Mouse (Mus musculus) hindbrain, embryonic 14.5 days (tissue): ENCODE measurements around the gene Zfp534. TPM values are rescaled to one million over a fixed set of nuclear protein-coding genes. Genes with fewer than 3 reads are reported as not detected.
A peak's percentile ranks its signal among the peaks of the same experiment; 100 is the strongest.
"Not testable (repeated sequence)": the region's sequence is repeated elsewhere in the genome, so short reads cannot be mapped to it uniquely, and the experiment has no call there.

Source experiments
- ATAC-seq: fragments of 200-750 bp; cut with Nextera tagmentation; 2 replicates; pipeline ENCODE4 v1.8.0; 2017; ENCODE audit warnings: moderate number of reproducible peaks, mild to moderate bottlenecking, moderate TSS enrichment, moderate library complexity; ENCODE audit not compliant: low FRiP score
- DNase-seq: peaks from one replicate; pipeline ENCODE4 v3.0.0-alpha.2; 2015; ENCODE audit warnings: low spot score
- H3K27ac ChIP-seq: fragments of 300-500 bp; sonication (generic); 2 replicates; pipeline ENCODE4 v1.5.1; 2014; ENCODE audit warnings: mild to moderate bottlenecking, moderate library complexity
- H3K27me3 ChIP-seq: fragments of 300-500 bp; sonication (generic); 2 replicates; pipeline ENCODE4 v1.6.1; 2014; ENCODE audit warnings: mild to moderate bottlenecking, low read length, mixed read lengths; ENCODE audit not compliant: control insufficient read depth, insufficient read depth
- H3K36me3 ChIP-seq: fragments of 300-500 bp; sonication (generic); replicated peaks from 2 replicates; pipeline ENCODE4 v1.6.1; 2014; ENCODE audit not compliant: control insufficient read depth, insufficient read depth
- H3K4me1 ChIP-seq: fragments of 300-500 bp; sonication (generic); replicated peaks from 2 replicates; pipeline ENCODE4 v1.6.1; 2014; ENCODE audit warnings: antibody characterized with exemption, low read length, mixed read lengths; ENCODE audit not compliant: control insufficient read depth, insufficient read depth
- H3K4me2 ChIP-seq: fragments of 300-500 bp; sonication (generic); replicated peaks from 2 replicates; pipeline ENCODE4 v1.6.1; 2014; ENCODE audit warnings: mild to moderate bottlenecking, moderate library complexity
- H3K4me3 ChIP-seq: fragments of 300-500 bp; sonication (generic); replicated peaks from 2 replicates; pipeline ENCODE4 v1.5.1; 2014; ENCODE audit warnings: mild to moderate bottlenecking, low read length
- H3K9ac ChIP-seq: fragments of 300-500 bp; sonication (generic); 2 replicates; pipeline ENCODE4 v1.6.1; 2014
- H3K9me3 ChIP-seq: fragments of 300-500 bp; sonication (generic); 2 replicates; pipeline ENCODE4 v1.6.1; 2016; ENCODE audit warnings: low read length; ENCODE audit not compliant: control insufficient read depth
- WGBS: fragments of 180-500 bp; shearing (Covaris S2); extraction: QIAGEN DNeasy Blood & Tissue Kit; methylation state at CpG from one replicate; pipeline ENCODE4 v1.1.7; 2014; 5-methylcytosine and 5-hydroxymethylcytosine counted together
- polyA plus RNA-seq: library from polyadenylated mRNA; unstranded; fragments of >200 nt; fragmentation: Nextera tagmentation; extraction: Ambion mirVana; gene quantifications from 2 replicates; pipeline ENCODE4 v1.2.1, GENCODE M21; 2014

The Zfp534 gene
- polyA plus RNA-seq, result not detected in 2 replicates

DNA sequence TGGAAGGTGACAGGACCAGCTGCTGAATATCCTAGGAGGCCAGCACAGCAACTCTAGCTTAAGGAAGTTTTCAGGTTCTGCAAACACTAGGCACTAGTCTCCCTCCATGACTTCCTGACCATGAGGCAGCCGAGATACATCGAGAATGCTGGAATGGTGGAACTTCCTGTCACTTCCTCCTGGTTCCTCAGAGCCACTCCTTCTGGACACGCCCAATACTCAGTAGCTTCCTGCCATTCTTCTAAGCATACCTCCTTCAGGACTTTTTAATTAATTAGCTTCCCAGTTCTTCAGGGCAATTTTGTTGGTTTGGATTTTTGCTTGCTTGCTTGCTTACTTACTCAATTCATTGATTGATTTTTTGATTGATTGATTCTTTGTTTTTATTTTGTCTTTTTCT, at the start of gene Zfp534:
TSS of gene Zfp534 (minus strand) at position 101 of the 400 bp plus-strand sequence.
- not testable (repeated sequence) for H3K4me3 ChIP-seq, H3K4me1 ChIP-seq, H3K36me3 ChIP-seq, DNase-seq, H3K27ac ChIP-seq, H3K27me3 ChIP-seq, H3K4me2 ChIP-seq, H3K9ac ChIP-seq, ATAC-seq, H3K9me3 ChIP-seq
- 80% methylated on average over 2 of the region's 3 CpGs for WGBS

DNA sequence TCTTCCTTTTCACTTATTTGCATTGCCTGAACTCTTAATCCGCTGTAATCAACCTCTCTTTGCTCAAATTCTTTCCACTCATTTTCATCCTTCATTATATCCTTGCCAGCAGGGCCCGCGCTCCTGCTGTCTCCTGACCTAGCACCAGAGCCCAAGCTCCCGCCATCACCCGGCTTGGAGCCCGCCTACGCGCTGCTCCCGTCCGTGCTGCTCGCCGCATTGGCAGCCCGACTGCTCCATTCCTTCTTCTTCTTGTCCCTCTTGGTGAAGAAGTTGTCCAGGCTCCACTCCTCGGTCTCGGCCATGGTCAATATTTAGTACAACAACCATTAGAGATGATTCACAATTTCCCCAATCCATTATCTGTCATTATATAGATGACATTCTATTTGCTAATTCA, 43.9 kb upstream of the Zfp534 start:
- H3K4me3 ChIP-seq, H3K27ac ChIP-seq, H3K4me2 ChIP-seq, ATAC-seq, H3K4me1 ChIP-seq, DNase-seq, H3K36me3 ChIP-seq, H3K27me3 ChIP-seq, H3K9ac ChIP-seq, H3K9me3 ChIP-seq: not testable (repeated sequence)
- WGBS, result 94% methylated on average over 14 of the region's 15 CpGs

DNA sequence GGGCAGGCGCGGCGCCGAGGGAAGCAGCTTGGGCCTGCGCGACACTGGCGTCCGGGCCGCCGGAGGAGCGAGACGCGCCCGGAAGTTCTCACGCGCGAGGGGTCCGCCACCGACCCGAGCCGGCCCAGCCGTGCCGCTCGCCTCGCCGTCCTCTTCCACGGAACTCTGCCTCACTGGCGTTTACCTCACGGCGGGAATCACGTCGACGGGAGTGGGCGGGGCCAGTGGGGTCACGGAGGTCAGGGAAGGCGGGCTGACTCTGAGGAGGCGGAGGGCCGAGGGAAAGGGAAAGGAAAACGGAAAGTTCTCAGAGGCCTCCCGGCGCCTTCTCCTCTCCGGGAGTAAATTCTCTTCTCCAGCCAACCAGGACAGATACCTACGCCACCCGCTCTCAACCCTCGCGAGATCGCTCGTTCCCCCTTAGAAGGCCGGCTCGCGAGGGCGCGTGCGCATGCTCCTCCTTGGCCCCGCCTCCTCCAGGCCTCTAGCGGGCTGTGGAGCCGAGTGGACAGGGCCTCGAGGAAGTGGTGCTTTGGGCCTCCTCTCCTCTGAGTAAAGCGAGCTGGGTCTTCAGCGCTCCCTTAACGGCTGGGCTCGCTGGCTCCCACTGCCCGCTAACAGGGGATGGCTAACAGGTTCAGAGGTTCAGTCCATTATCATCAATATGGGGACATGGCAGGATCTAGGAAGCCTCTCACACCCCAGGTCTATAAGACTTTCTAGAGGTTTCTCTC, 36.5 kb upstream of the Zfp534 start:
- not testable (repeated sequence) for H3K4me1 ChIP-seq, ATAC-seq, H3K9ac ChIP-seq, H3K36me3 ChIP-seq, H3K27me3 ChIP-seq, H3K27ac ChIP-seq, DNase-seq
- Histone ChIP-seq H3K4me3 (peak overlapping the region; percentile 31), H3K9me3 (peaks cover 13% of the 10 kb centered on the region; the same call in 1 of the 2 replicates), H3K4me2 (peak overlapping the region; percentile 39)
- 29% methylated on average over 55 of the region's 63 CpGs for WGBS

DNA sequence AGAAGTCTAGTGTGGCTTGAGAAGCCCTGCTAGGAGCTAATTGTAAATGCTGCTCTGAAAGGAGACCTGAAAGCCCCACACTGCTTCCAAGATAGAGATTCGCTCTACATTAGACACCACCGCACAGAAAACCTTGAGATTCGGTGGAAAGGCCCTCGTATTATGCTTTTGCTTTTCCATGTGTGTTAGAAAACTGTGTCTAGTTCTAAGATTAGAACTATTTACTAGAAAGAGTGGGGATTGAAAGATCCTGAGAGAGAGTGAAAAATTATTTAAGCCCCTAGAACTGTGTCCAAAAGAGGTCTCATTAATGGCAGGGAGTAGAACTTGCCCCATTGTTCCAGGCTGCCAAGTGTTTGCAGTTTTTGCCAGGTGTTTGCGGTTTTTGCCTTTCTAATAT, 47.1 kb downstream of the Zfp534 start:
- not testable (repeated sequence) for H3K4me2 ChIP-seq, H3K36me3 ChIP-seq, H3K4me3 ChIP-seq, H3K27me3 ChIP-seq, H3K9ac ChIP-seq, H3K4me1 ChIP-seq, H3K9me3 ChIP-seq, H3K27ac ChIP-seq, DNase-seq, ATAC-seq
- 86% methylated on average over 4 of the region's 5 CpGs for WGBS

DNA sequence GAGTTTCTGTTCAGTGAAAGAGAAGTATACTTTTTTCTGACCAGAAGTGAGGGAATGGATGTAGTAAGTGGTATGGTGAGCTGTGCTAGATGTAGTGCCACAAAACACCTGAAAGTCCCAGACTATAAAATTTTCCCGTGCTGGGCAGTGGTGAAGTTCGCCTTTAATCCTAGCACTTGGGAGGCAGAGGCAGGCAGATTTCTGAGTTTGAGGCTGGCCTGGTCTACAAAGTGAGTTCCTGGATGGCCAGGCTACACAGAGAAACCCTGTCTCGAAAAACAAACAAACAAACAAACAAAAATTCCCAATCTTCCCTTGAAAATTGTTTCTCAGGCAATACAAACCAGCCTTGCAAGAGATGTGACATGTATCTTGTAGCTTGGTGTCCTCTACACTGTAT, 54.9 kb downstream of the Zfp534 start:
- no CpG with 5 or more reads among the region's 3 CpGs for WGBS
- H3K4me1 ChIP-seq, ATAC-seq, DNase-seq, H3K4me2 ChIP-seq, H3K36me3 ChIP-seq, H3K27ac ChIP-seq, H3K9ac ChIP-seq, H3K4me3 ChIP-seq, H3K9me3 ChIP-seq, H3K27me3 ChIP-seq: not testable (repeated sequence)

DNA sequence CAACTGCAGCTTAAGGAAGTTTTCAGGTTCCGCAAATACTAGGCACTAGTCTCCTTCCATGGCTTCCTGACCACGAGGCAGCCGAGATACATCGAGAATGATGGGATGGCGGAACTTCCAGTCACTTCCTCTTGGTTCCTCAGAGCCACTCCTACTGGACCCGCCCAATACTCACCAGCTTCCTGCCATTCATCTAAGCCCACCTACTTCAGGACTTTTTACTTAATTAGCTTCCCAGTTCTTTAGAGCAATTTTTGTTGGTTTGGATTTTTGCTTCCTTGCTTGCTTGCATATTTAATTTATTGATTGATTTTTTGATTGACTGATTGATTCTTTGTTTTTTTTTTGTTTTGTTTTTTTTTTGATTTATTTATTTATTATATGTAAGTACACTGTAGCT, 59.9 kb downstream of the Zfp534 start, which contains the start of gene Zfp979:
TSS of gene Zfp979 (minus strand) at position 101 of the 400 bp plus-strand sequence.
- H3K36me3 ChIP-seq, H3K27ac ChIP-seq, H3K9ac ChIP-seq, DNase-seq, H3K4me2 ChIP-seq, H3K27me3 ChIP-seq, H3K9me3 ChIP-seq, H3K4me3 ChIP-seq, ATAC-seq, H3K4me1 ChIP-seq: not testable (repeated sequence)
- no CpG with 5 or more reads among the region's 6 CpGs for WGBS

DNA sequence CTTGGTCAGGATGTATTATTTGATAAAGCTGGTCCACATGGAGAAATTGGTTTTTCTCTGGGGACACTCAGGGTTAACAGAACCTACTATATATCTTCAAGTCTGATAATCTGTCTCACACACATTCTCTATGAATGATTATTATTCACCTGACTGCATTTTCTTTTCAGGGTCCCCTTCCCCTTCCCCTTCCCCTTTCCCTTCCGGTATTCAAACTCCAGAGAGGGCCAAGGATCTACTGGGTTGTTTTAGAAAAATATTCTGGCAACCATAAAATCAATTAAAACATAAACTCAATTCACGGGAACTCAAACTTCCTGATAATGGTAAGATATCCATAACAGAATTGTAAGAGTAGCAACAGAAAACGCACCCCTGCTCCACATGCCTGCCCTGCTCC, 60.4 kb downstream of the Zfp534 start:
- H3K27ac ChIP-seq, H3K27me3 ChIP-seq, H3K9ac ChIP-seq, DNase-seq, H3K4me2 ChIP-seq, H3K4me1 ChIP-seq, ATAC-seq, H3K36me3 ChIP-seq, H3K4me3 ChIP-seq, H3K9me3 ChIP-seq: not testable (repeated sequence)
- 47% methylated on average over 2 of the region's 3 CpGs for WGBS

DNA sequence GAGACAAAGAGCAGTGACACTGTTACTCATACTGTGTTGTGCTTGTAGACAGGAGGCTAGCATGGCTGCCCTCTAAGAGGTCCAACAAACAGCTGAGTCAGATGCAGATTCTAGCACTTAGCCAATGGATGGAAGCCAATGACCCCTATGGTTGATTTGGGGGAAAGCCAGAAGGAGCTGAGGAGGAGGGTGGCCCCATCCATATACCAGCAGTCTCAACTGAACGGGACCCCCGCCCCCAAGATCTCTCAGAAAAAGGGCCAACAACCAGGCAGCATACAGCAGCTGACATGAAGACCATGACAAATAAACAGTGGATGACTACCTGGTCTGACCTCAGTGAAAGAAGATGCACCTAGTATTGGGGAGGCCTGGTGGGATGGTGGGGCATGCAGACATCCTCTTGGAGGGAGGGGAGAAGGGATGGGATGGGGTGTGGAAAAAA, 68.5 kb downstream of the Zfp534 start:
- H3K36me3 ChIP-seq, H3K27ac ChIP-seq, H3K4me2 ChIP-seq, H3K4me3 ChIP-seq, H3K9ac ChIP-seq, H3K4me1 ChIP-seq, DNase-seq, H3K27me3 ChIP-seq, H3K9me3 ChIP-seq: not testable (repeated sequence)
- no CpG with 5 or more reads among the region's 2 CpGs for WGBS
- peak; percentile 82 for ATAC-seq
